Mouse (Mus musculus) urinary bladder, postnatal 25 days (tissue): ENCODE data around the gene Pdzrn4.

Experiments used
- DNase-seq: peaks from one replicate; pipeline ENCODE4 v3.0.0; 2022; ENCODE audit warnings: low spot score

Gene Pdzrn4

GRCm38 (mm10) chr15:92587431-92587830 is 190.8 kb downstream of the Pdzrn4 start:
- DNase-seq, result no peak

GRCm38 (mm10) chr15:92594721-92595120 is 198.0 kb downstream of the Pdzrn4 start:
- no peak for DNase-seq

- no peak for DNase-seq
Observed at GRCm38 (mm10) chr15:92597011-92597780, 200.5 kb downstream of the Pdzrn4 start.

- no peak for DNase-seq
Observed at GRCm38 (mm10) chr15:92598380-92599295, 202.0 kb downstream of the Pdzrn4 start.

GRCm38 (mm10) chr15:92599381-92599780 is 202.7 kb downstream of the Pdzrn4 start:
- DNase-seq, result no peak

- no peak for DNase-seq
Observed at GRCm38 (mm10) chr15:92610866-92611265, 214.2 kb downstream of the Pdzrn4 start.

GRCm38 (mm10) chr15:92612386-92612785 is 215.7 kb downstream of the Pdzrn4 start:
- no peak for DNase-seq

GRCm38 (mm10) chr15:92613228-92613627 is 216.5 kb downstream of the Pdzrn4 start:
- DNase-seq, result no peak

GRCm38 (mm10) chr15:92621731-92622234 is 225.1 kb downstream of the Pdzrn4 start:
- no peak for DNase-seq

- no peak for DNase-seq
Observed at GRCm38 (mm10) chr15:92622323-92622722, 225.6 kb downstream of the Pdzrn4 start.

GRCm38 (mm10) chr15:92629172-92629571 is 232.5 kb downstream of the Pdzrn4 start:
- no peak for DNase-seq

GRCm38 (mm10) chr15:92634044-92634610 is 237.4 kb downstream of the Pdzrn4 start:
- DNase-seq, result no peak

- no peak for DNase-seq
Observed at GRCm38 (mm10) chr15:92640212-92641082, 243.8 kb downstream of the Pdzrn4 start.

GRCm38 (mm10) chr15:92671279-92672051 is 274.8 kb downstream of the Pdzrn4 start:
- DNase-seq, result no peak

- DNase-seq, result no peak
Observed at GRCm38 (mm10) chr15:92676096-92676495, 279.4 kb downstream of the Pdzrn4 start.

GRCm38 (mm10) chr15:92678377-92678776 is 281.7 kb downstream of the Pdzrn4 start:
- no peak for DNase-seq

GRCm38 (mm10) chr15:92679541-92679940 is 282.9 kb downstream of the Pdzrn4 start:
- DNase-seq, result no peak

GRCm38 (mm10) chr15:92696276-92696956 is 299.7 kb downstream of the Pdzrn4 start:
- DNase-seq, result no peak

GRCm38 (mm10) chr15:92704146-92704545 is 307.5 kb downstream of the Pdzrn4 start:
- no peak for DNase-seq

GRCm38 (mm10) chr15:92738676-92739075 is 342.0 kb downstream of the Pdzrn4 start:
- DNase-seq, result no peak
